Mouse (Mus musculus): ENCODE measurements at regions not wholly inside any gene's neighbourhood (a gene's known extent, or its start where the extent isn't known, plus 50 kb on each side); places are given as distances from the start of the nearest gene placed in this dataset.

DNA sequence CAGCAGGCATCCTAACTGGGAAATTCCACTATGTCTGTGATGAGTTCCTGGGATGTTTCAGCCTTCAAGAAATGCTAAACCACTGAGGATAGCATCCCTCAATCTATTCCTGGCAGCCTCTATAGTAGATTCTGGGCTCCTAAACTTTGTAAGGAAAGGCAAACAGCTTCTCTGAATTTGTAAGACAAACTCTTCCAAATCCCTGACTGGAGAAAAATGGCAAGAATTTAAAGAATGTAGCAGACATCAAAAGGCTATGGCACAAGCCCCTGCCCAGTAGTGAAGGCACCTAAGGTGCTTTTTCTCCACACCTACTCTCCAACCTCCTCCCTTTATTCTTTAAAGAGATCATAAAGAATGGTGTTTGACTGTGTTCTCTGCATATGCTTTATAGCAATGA, 688.3 kb downstream of the Pcdh18 start:
- TF ChIP-seq CTCF (IDR thresholded peaks at IDR 0.05; ENCODE audit: low read depth), result no peak
- no peak for TF ChIP-seq EP300 (IDR thresholded peaks at IDR 0.05; ENCODE audit: low read depth)
